Mouse (Mus musculus) right cerebral cortex, postnatal 10 days (tissue): ENCODE measurements at regions not wholly inside any gene's neighbourhood (a gene's known extent, or its start where the extent isn't known, plus 50 kb on each side); places are given as distances from the start of the nearest gene placed in this dataset.

Source experiments
- DNase-seq, 2 experiments: peaks; one replicate each; pipeline ENCODE4 v3.0.0; 2021; ENCODE audit warnings: low spot score in 2 of 2

DNA sequence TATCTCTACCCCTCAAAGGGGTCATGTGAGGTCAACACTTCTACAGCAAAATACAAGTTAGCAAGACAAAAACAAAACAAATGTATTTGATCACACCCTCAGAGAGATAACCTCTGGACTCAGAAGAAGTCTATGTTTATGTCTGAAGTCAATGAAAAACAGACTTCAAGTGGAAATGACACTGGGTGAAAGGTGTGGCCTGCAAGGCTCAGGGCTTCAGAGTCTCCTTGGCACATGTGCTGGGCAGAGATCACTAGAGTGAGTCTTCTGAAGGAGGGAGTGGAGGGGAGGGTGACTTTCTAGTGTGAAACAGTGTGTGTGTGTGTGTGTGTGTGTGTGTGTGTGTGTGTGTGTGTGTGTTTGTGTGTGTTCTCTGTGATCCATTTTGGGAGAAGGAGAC lies 68.2 kb downstream of the Il12a start:
- no peak for DNase-seq

DNA sequence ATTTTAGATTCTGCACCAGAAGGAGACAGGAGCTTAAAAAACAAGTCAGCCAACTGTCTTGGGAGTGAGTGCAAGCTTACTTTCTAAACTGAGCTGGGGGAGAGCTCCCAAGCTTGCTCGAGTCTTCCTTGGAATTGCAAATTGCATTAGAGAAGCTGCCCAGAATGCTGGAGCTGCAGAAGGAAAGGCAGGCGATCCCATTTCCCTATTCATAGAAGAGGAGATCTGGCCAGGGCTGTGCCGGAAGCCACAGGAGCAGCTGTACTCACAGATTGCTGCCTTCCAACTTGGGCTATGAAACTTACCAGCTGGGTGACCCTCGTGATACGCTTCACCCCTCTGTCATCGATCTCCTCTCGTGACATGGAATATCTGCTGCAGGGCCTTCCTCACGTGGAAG lies 68.9 kb downstream of the Il12a start:
- peak; percentile 66 to 82 for DNase-seq

DNA sequence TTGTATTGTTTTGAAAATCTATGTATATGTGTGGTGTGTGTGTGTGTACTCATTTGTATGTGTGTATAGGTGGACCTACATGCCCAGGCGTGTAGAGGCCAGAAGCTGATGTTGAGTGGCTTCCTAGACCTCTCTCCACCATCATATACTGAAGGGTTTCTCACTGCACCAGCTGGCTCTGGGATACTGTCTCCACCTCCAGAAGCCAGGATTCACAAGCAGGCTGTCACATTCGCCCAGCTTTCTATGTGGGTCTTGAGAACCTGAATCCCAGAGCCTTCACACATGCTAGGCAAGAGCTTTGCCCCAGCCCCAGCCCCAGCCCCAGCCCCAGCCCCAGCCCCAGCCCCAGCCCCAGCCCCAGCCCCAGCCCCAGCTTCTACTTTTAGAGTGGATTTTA lies 70.4 kb downstream of the Il12a start:
- peak in 1 of 2 experiments; percentile 52 for DNase-seq

DNA sequence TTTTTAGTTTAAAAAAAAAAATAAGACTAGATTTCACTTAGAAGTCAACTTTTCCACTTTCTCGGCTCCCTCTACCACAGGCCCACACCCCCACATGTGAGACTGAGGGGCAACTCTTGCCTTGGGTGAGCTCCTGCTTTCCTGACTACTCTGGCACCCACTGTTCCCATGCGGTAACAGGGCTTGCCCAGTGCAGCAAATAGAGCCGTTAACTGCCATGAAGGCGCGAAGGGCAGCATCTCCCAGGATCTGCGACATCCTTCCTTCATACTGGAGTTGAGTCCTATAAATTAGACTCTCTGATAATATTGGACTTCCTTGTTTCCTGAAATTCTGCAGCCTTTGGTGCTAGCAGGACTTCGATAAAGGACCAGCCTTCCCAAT lies 70.8 kb downstream of the Il12a start:
- DNase-seq, result no peak

DNA sequence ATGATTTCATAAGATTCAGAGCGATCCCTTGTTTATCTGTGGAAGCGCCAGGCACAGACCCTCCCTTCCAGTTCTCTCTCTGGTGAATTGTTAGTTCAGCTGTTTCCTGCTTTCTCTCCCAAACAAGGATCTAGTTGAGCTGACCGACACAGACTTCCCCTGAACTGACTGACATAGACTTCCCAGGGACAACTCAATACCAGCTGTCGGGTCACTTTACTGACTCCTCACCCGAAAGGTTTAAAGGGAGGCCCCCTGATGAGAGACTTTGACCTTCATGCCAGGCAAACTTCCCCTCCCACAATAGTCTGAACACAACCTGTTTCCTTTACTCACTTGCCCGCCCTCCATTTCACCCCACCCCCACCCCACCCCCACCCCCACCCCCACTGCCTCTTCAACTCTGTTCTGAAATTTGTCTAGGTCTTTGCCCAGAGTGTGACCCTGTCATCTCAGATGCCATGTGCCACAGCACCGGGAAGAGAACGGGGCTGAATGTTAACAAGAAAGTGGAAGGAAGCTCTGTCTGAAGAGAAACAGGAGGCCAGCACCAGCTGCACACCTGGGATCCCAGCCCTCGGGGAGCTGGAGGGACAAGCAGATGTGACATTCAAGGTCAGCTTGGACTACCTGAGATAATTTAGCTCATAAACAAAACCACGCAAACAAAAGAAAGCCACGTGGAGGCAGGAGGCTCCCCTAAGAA lies 71.3 kb downstream of the Il12a start:
- peak in 1 of 2 experiments; percentile 18 for DNase-seq

DNA sequence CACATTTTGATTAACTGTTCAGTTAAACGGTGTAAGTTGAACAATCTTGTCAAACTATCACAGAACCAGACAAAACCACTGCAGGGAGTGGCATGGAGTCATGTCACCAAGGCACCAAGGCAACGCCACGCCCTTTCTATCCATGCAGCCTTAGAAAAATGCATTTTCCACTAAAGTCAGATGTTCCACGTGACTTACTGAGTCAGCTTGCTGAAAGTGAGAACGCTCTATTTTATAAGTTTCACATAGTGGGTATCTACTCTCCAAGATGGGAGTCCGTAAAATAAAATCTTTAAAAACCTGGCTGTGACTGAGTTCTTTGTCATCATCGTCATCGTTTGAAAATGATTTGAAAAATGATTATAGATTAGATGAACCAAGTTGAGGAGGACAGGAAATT lies 72.5 kb downstream of the Il12a start:
- DNase-seq, result no peak

DNA sequence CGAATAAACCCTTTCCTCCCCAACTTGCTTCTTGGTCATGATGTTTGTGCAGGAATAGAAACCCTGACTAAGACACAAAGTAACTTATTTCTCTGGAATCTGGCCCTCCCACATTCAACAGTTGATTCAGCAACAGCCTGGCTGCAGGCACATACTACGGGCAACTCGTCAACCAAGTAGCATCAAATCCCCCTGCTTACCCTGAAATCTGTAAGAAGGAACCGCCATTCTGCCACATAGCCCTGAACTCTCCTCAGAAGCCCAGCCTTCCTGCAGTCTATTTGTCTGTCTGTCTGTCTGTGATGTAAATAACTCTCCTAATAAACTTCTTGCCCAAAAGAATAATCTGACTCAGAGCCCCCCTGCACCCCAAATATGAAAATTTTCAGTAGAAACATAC lies 73.9 kb downstream of the Il12a start:
- no peak for DNase-seq

DNA sequence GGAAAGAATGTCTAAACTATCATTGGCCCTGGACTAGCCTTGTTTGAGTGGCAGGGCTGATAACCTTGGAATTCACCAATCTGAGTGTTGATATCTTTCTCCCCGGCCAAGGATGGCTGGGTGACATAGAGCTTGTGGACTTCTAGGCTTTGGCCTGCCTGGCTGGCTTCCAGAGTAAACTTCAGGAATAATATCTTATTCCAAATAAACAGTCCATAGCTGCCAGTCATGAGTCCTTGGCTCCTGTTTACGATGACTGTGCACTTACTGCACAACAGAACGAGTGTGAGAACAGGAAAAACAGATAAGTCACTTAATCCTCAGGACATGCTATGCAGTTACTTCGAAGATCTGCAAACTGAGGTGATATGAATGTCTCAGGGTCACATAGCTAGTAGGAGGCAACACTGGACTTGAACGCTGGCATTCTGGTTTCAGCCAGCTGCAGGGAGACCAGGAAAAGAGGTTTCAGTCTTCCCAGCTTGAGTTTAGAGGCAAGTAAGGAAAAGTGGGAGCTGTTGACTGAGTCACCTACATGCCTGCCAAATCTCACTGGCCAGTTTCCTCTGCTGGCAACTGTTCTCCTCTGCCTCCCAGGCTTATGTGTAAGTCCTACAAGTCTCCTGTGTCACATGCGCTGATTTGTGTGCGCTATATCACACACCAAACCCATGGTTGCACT lies 74.6 kb downstream of the Il12a start:
- peak; percentile 44 to 58 for DNase-seq

DNA sequence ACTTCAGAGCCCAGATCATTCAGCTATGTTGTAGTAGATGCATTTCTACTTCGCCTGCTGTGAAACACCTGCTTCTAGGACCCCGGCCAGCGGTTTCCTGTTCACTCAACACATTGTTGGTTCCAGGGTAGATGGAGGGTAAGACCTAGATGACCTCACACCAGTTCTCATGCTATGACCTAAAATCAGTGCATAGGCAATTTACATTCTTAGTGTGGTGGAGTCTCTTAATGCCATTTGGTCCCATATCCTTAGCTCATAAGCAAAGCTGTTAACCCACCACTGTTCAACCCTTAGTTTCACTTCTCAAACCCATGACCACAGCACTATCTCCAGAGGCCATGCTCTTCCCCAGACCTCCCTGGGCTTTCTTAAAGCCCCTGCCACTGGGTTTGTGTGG lies 81.1 kb downstream of the Il12a start:
- no peak for DNase-seq

DNA sequence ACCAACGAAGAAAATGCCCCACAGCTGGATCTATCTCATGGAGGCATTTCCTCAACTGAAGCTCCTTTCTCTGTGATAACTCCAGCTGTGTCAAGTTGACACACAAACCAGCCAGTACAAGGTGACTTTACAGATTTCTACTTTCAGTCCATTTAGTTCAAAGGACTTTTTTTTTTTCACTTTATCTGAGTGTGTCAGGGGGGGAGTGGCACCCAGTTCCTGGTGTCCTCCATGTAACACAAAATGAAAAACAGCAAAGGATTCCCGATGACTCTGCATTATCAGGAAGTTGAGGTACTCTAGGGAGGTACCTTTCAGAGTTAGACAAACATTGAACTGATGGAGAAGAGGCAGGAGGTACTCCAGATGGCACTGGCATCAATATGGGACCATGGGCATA lies 87.4 kb downstream of the Il12a start:
- no peak for DNase-seq

DNA sequence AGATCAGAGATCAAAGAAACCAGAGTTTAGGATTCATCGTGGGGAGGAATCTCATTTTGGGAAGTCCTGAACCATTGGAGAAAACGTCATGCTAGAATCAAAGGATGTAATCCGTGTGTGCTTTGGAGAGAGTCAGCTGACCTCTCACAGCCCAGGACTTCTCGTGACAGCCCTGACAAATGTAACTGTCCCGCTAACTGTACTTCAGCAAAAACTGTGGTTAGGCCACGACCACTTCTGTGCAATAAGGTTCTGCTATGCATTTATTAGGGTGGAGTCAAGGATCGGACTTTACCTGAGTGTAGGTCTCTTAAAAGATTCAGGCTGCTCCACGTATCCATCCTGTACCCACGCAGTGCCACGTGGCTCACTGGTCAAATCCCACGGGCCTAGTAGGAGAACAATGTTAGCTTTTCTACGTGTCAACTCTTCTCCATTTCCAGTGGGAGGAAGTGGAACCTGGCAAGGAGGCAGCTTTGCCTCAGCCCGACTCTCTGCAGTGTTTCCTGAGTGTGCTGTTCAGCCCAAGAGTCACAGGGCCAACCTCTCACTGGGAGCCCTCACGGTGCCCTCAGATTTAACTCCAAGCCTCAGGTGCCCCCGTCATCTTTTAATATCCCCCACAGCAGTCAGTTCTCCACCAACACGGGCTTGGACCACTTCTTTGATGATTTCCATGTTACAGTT lies 88.1 kb downstream of the Il12a start:
- DNase-seq, result no peak

DNA sequence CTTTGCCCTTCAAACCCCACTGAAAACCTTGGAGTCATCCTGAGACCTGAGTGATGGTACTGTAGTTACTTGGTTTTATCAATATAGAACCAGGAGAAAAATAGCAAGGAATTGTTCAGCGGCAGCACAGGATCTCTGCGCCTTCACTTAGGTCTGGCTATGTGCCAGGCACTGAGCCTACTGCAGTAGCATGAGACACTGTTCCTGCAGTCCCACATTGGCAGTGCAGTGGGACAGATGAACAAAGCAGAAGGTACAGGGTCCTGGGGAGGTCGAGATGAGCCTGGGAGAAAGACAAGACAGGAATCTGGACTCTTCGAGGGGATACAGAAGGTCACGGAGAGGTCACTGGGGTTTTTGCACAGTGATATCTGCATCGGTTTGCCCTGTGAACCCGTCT lies 88.5 kb upstream of the 1110032F04Rik start:
- DNase-seq, result peak; percentile 38 to 49

DNA sequence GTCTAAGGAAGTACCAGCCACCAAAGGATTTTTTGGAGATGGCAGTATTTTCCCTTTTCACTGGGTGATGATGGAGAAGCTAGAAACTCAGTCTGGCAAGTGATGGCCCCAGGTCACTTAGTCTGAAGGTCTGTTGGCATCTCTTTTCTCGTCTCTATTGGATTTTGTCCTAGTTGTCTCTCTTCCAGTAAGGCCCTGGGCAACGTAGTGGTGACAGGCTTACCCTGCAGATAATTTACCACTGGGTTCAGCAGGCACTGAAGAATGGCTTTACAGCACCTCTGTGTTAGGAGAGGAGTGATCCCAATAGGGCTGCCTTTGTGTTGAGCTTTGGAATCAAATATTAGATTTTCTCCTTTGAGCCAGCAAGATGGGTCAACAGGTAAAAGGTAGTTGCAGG lies 87.9 kb upstream of the 1110032F04Rik start:
- no peak for DNase-seq

DNA sequence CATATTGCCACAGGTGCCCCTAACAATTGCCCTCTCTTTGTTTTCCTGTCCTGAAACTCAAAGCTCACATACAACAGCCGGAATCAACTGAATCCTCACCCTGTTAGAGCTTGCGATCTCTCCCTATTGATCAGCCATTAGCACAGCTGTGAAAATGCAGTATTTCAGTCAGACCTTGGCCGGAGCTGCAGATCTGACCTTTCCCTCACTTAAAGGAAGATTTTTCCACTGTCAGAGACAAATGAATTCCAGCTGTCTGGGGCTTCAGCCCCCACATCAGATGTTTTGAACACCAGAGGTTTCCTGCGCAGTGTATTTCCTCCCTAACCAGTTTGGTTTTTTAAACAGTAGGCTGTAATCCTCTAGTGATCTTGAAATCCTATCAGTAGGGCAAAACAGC lies 87.0 kb upstream of the 1110032F04Rik start:
- no peak for DNase-seq

DNA sequence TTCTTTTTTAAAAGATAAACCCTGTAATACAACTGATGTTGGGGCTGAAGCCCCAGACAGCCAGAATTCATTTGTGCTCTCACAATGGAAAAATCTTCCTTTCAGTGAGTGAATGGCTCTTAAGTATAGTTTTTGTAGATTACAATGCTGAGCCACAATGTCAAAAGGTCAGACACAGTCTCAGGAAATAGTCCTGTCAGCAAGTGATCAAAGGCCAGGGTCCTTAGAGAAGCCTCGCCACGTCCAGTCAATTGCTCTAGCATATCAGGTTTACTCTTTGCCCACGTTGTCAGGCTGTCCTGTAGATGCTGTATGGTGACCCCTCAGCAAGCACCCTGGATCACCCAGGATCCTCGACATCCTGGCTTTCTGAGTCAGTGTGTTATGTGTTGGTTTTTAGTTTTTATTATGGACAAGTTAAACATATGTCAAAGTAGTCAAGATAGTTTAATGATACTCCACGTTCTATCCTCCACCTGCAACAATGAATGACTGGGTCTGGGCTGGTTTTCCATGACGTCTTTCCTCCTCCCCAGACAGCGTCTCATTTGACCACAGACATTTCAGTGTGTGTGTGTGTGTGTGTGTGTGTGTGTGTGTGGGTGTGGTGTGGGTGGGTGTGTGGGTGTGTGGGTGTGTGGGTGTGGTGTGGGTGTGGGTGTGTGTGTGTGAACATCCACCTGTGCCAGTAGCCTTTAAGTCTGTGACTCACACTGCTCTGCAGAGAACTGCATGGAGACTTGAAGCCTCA lies 85.5 kb upstream of the 1110032F04Rik start:
- no peak for DNase-seq

DNA sequence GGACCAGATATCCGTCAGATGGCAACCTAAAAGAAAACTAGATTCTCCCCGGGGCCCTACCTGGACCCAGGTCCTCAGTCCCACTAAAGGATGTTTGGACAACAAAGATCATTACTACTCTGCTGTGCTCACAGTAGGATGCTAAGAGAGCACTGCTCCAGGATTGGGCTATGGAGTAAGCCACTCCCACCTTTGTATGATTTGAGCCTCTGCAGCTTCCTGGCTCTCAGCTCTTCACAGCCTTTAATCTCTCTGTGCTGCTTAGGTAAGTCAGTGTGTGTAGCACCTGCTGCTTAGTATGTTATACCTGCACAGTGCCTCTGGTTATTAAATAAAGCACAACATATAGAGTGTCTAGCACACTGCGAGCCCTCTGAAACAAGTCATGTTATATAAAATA lies 82.6 kb upstream of the 1110032F04Rik start:
- no peak for DNase-seq

DNA sequence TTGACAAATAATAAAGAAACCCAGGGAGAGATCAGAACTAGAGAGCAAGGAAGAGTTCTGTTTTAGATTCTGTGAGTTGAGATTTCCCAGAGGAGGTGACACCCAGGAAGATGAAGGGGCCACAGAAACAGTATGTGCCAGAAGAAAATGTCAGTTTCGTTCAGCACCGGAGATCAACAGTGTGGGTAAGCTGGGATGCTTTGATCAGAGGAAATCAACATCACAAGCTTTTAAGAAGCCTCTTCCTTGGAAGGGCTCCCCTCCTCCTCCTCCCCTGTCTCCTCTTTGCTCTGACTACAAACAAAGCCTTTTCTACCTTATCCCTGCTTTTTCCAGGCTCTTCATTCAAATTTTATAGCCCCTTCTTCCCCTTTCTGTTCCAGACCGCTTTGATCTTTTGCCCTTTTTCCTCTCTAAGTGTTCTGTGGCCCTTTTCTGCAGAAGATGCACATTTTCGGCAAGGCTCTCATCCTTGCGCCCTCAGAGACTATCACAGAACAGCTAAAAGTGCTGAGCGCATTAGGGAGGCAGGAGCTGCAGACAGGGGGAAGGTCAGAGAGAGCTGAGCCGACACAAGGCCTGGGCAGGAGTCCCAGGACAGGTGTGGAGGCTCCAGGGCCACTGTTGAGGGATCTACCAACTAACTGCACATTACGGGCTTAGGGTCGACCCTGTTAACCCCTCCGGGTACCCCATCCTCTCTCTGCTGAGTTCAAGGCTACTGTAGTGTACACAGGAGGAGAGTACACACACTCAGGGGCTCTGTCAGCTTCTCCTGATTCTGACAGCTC lies 81.8 kb upstream of the 1110032F04Rik start:
- DNase-seq, result no peak

DNA sequence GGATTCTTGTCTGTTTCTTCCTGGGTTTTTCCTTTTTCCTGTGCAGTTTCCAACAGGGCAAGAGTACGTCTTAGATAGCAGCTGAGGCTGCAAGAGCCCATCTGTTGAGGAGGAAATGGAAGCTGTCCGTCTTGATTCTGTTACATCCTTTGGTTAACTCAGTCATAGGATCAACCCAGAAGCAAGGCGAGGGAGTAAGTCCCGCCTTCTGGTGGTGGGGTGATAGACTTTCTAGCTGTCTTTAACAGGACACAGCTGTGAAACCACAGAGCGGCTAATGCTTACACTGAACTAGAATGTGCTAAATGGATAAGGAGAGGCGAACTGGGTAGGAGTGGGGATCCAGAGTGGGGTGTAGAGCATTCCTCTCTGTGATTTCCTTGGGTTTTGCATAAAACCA lies 79.9 kb upstream of the 1110032F04Rik start:
- DNase-seq, result no peak

DNA sequence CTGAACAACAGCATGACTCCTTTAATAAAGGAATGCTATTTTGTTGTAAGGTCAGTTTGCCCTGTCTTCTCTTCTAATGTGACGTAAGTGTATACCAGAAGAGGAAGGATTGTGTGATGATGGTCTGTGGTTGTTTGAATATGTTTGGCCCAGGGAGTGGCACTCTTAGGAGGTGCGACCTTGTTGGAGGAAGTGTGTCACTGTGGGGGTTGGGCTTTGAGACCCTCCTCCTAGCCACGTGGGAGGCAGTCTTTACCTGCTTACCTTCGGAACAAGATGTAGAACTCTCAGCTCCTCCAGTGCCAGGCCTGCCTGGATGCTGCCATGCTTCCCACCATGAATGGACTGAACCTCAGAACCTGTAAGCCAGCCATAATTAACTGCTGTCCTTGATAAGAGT lies 78.9 kb upstream of the 1110032F04Rik start:
- DNase-seq, result no peak

DNA sequence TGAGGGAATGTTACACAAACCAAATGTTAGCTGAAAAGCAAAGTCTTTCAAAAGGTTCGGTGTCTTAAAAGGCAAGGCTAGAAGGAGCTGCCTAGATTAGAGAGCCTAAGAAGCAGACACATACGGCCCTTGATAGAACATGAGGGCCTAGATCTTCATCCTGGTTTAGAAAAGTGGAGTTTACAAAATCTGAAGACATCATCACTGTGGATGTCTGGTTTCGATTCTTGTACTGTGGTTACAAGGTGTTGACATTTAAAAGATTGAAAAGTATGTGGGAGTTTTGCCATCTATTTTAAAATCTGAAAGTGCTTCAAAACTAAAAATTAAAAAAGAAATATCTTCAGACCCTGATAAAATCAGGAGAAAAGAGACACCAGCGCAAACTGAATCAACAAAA lies 76.5 kb upstream of the 1110032F04Rik start:
- no peak for DNase-seq

DNA sequence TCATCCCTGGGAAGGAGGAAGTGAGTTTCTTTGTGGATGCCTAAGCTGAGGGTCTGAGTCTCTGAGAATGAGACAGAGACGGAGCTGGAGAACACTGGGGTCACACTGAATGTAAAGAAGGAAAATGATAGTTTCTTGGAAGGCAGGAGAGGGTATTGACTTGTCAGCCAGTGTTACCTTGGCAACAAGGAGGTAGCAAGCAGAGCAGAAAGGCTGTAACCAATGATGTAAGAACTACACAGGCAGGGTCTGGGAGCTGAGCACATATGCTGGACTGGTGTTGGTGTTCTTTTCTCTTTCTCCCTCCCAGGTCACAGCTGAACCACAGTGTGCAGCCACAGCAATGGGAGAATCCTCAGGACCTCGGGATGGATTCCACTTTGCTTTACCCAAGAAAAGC lies 75.5 kb upstream of the 1110032F04Rik start:
- DNase-seq, result no peak
